Mouse (Mus musculus) CH12.LX (cell line): Measurements from ENCODE around the gene Glis3. TPM values are rescaled to one million over a fixed set of nuclear protein-coding genes. Genes with fewer than 3 reads are reported as not detected.

Experiments used
- DNase-seq: peaks from one replicate; pipeline ENCODE4 v3.0.0-alpha.2; 2013; ENCODE audit errors: extremely low read depth
- H3K27ac ChIP-seq: 2 replicates; pipeline ENCODE4 v1.5.1; 2012; ENCODE audit warnings: low read depth, mild to moderate bottlenecking, control low read depth, moderate library complexity; ENCODE audit not compliant: insufficient read depth
- H3K27me3 ChIP-seq: replicated peaks from 2 replicates; pipeline ENCODE3; 2012; ENCODE audit warnings: inconsistent platforms
- H3K36me3 ChIP-seq, 2 experiments: replicated peaks in 1 of 2; 2 replicates each; pipeline versions ENCODE3 to v1.6.1; 2012; ENCODE audit warnings: inconsistent platforms in 1 of 2, low read length in 1 of 2, mild to moderate bottlenecking in 1 of 2, mixed read lengths in 1 of 2, moderate library complexity in 1 of 2; ENCODE audit not compliant: control insufficient read depth in 1 of 2, insufficient read depth in 1 of 2
- H3K4me1 ChIP-seq, 2 experiments: 2 replicates each; pipeline ENCODE4 v1.6.1; 2012; ENCODE audit warnings: inconsistent platforms in 1 of 2, moderate library complexity in 1 of 2; ENCODE audit not compliant: insufficient read depth in 2 of 2, control insufficient read depth in 1 of 2
- H3K4me2 ChIP-seq: 2 replicates; pipeline ENCODE4 v1.6.1; 2012; ENCODE audit warnings: low read depth, mild to moderate bottlenecking, control low read depth; ENCODE audit not compliant: poor library complexity, insufficient read depth, severe bottlenecking
- H3K4me3 ChIP-seq, 3 experiments: fragments of 150-350 bp in 1 of 3; sonication (generic) in 1 of 3; replicated peaks in 1 of 3; 2 replicates each; pipeline versions ENCODE3 to v1.5.1; 2011 to 2012; ENCODE audit warnings: low read depth in 2 of 3, low read length in 2 of 3, mild to moderate bottlenecking in 2 of 3, moderate library complexity in 2 of 3, control low read depth in 1 of 3, improper control_type of control experiment in 1 of 3, inconsistent platforms in 1 of 3, mixed read lengths in 1 of 3; ENCODE audit not compliant: poor library complexity in 1 of 3
- H3K79me2 ChIP-seq: replicated peaks from 2 replicates; pipeline ENCODE4 v1.6.1; 2012; ENCODE audit warnings: mild to moderate bottlenecking, moderate library complexity; ENCODE audit not compliant: control insufficient read depth, poor library complexity, insufficient read depth, severe bottlenecking; ENCODE audit errors: extremely low read depth
- H3K9ac ChIP-seq: 2 replicates; pipeline ENCODE4 v1.6.1; 2012; ENCODE audit warnings: low read depth, mild to moderate bottlenecking, control low read depth, moderate library complexity; ENCODE audit not compliant: insufficient read depth
- H3K9me3 ChIP-seq: replicated peaks from 2 replicates; pipeline ENCODE3; 2012; ENCODE audit warnings: low read length, inconsistent platforms, mixed read lengths
- BHLHE40 ChIP-seq: IDR thresholded peaks from 2 replicates; pipeline ENCODE4 v1.6.1; 2011; ENCODE audit warnings: mild to moderate bottlenecking, low read depth, low read length, improper control_type of control experiment
- CHD2 ChIP-seq: IDR thresholded peaks from 2 replicates; pipeline ENCODE4 v1.6.1; 2011; ENCODE audit warnings: low read length, improper control_type of control experiment
- ELF1 ChIP-seq: IDR thresholded peaks from 2 replicates; pipeline ENCODE4 v1.6.1; 2014; ENCODE audit warnings: low read depth, mild to moderate bottlenecking, inconsistent platforms, low read length, improper control_type of control experiment
- EP300 ChIP-seq: IDR thresholded peaks from 2 replicates; pipeline ENCODE4 v1.6.1; 2011; ENCODE audit warnings: low read length, improper control_type of control experiment
- ETS1 ChIP-seq: conservative IDR thresholded peaks from 2 replicates; pipeline ENCODE4 v1.6.1; 2012; ENCODE audit warnings: low read depth, mild to moderate bottlenecking, inconsistent platforms, low read length, improper control_type of control experiment, moderate library complexity
- IRF4 ChIP-seq: IDR thresholded peaks from 2 replicates; pipeline ENCODE4 v1.6.1; 2014; ENCODE audit warnings: low read depth, mild to moderate bottlenecking, inconsistent platforms, low read length, improper control_type of control experiment
- JUN ChIP-seq: IDR thresholded peaks from 2 replicates; pipeline ENCODE4 v1.6.1; 2011; ENCODE audit warnings: low read depth, mild to moderate bottlenecking, low read length, improper control_type of control experiment, moderate library complexity; ENCODE audit not compliant: insufficient read depth
- JUND ChIP-seq: conservative IDR thresholded peaks from 2 replicates; pipeline ENCODE4 v1.6.1; 2011; ENCODE audit warnings: low read depth, low read length, improper control_type of control experiment
- KAT2A ChIP-seq: IDR thresholded peaks from 2 replicates; pipeline ENCODE4 v1.6.1; 2012; ENCODE audit warnings: low read length, improper control_type of control experiment, inconsistent platforms; ENCODE audit not compliant: insufficient replicate concordance
- MAFK ChIP-seq: IDR thresholded peaks from 2 replicates; pipeline ENCODE4 v1.6.1; 2011; ENCODE audit warnings: low read length, improper control_type of control experiment; ENCODE audit not compliant: insufficient replicate concordance
- MAZ ChIP-seq: IDR thresholded peaks from 2 replicates; pipeline ENCODE4 v1.6.1; 2012; ENCODE audit warnings: low read depth, mild to moderate bottlenecking, inconsistent platforms, low read length, improper control_type of control experiment, moderate library complexity
- MXI1 ChIP-seq: IDR thresholded peaks from 2 replicates; pipeline ENCODE4 v1.6.1; 2011; ENCODE audit warnings: mild to moderate bottlenecking, low read depth, low read length, improper control_type of control experiment
- MYC ChIP-seq: IDR thresholded peaks from 2 replicates; pipeline ENCODE4 v1.6.1; 2011; ENCODE audit warnings: low read depth, mild to moderate bottlenecking, improper control_type of control experiment, low read length
- NELFE ChIP-seq: IDR thresholded peaks from 2 replicates; pipeline ENCODE4 v1.6.1; 2011; ENCODE audit warnings: low read depth, low read length, improper control_type of control experiment
- NRF1 ChIP-seq: IDR thresholded peaks from 2 replicates; pipeline ENCODE4 v1.6.1; 2014; ENCODE audit warnings: low read depth, mild to moderate bottlenecking, inconsistent platforms, low read length, improper control_type of control experiment, moderate library complexity
- POLR2AphosphoS2 ChIP-seq: IDR thresholded peaks from 2 replicates; pipeline ENCODE4 v1.6.1; 2011; ENCODE audit warnings: low read depth, low read length, improper control_type of control experiment
- RCOR1 ChIP-seq: conservative IDR thresholded peaks from 2 replicates; pipeline ENCODE4 v1.6.1; 2012; ENCODE audit warnings: low read depth, mild to moderate bottlenecking, inconsistent platforms, low read length, improper control_type of control experiment
- TBP ChIP-seq: conservative IDR thresholded peaks from 2 replicates; pipeline ENCODE4 v1.6.1; 2011; ENCODE audit warnings: low read depth, low read length, improper control_type of control experiment
- TCF12 ChIP-seq: IDR thresholded peaks from 2 replicates; pipeline ENCODE4 v1.6.1; 2014; ENCODE audit warnings: low read depth, mild to moderate bottlenecking, inconsistent platforms, low read length, improper control_type of control experiment
- USF2 ChIP-seq: conservative IDR thresholded peaks from 2 replicates; pipeline ENCODE4 v1.6.1; 2011; ENCODE audit warnings: low read depth, low read length, improper control_type of control experiment
- ZC3H11A ChIP-seq: IDR thresholded peaks from 2 replicates; pipeline ENCODE4 v1.6.1; 2012; ENCODE audit warnings: low read depth, mild to moderate bottlenecking, inconsistent platforms, low read length, improper control_type of control experiment
- ZKSCAN1 ChIP-seq: IDR thresholded peaks from 2 replicates; pipeline ENCODE4 v1.6.1; 2012; ENCODE audit warnings: low read depth, inconsistent platforms, low read length, improper control_type of control experiment, borderline replicate concordance
- dilution Hi-C: fragments of 300-500 bp; cut with MboI; formaldehyde crosslinking; loops from 2 replicates; pipeline ENCODE4 v1.14.3; 2020; ENCODE audit warnings: low sequenced_read_pairs; ENCODE audit not compliant: extremely low pct_unique_long_range_greater_than_20kb, extremely low pct_ligation_motif_present
- in situ Hi-C: fragments of 300-500 bp; cut with MboI; formaldehyde crosslinking; loops from 3 replicates; pipeline ENCODE4 v1.14.3; 2019; ENCODE audit warnings: low sequenced_read_pairs, low pct_ligation_motif_present, low pct_unique_long_range_greater_than_20kb, mixed read lengths
- polyA plus RNA-seq: library from polyadenylated mRNA; unstranded; fragments of >175 nt; gene quantifications from 2 replicates; pipeline ENCODE4 v1.2.1, GENCODE M21; 2012; ENCODE audit warnings: low read depth; ENCODE audit not compliant: insufficient read length
- total RNA-seq, 2 experiments: library from RNA; depleted of rRNA; stranded (reverse); fragments of 300-350 nt in 1 of 2; fragments of >200 nt in 1 of 2; gene quantifications; 2 replicates each; pipeline ENCODE4 v1.2.3; 2012 to 2014

Glis3 gene
- total and polyA plus RNA-seq, 3 experiments, result not detected

GRCm38 (mm10) chr19:28721834-28722233 lies 42.0 kb upstream of the Glis3 start:
- H3K79me2 ChIP-seq, result no peaks in the 10 kb centered on the region
- H3K9me3 ChIP-seq, result no peaks in the 10 kb centered on the region
- H3K36me3 ChIP-seq, result no peaks in the 10 kb centered on the region
- no peaks in the 10 kb centered on the region for H3K4me1 ChIP-seq
- DNase-seq, result no peak
- in situ Hi-C loops, result no loop called here
- no peak for TF ChIP-seq MYC
- TF ChIP-seq ELF1, result no peak
- no peak for TF ChIP-seq USF2
- no peak for TF ChIP-seq TBP
- no peak for TF ChIP-seq ZKSCAN1
- TF ChIP-seq KAT2A, result no peak
- TF ChIP-seq CHD2, result no peak
- no peak for TF ChIP-seq NRF1
- no peak for TF ChIP-seq TCF12
- no peak for TF ChIP-seq RCOR1
- TF ChIP-seq NELFE, result no peak
- TF ChIP-seq JUN, result no peak
- no peak for TF ChIP-seq ZC3H11A
- TF ChIP-seq MXI1, result no peak
- no peak for TF ChIP-seq MAFK
- TF ChIP-seq IRF4, result no peak
- H3K27me3 ChIP-seq, result no peaks in the 10 kb centered on the region
- no peak overlapping the region for H3K4me2 ChIP-seq
- H3K27ac ChIP-seq, result no peak overlapping the region
- dilution Hi-C loops, result no loop called here
- H3K4me3 ChIP-seq, result no peak overlapping the region
- no peak overlapping the region for H3K9ac ChIP-seq

DNA sequence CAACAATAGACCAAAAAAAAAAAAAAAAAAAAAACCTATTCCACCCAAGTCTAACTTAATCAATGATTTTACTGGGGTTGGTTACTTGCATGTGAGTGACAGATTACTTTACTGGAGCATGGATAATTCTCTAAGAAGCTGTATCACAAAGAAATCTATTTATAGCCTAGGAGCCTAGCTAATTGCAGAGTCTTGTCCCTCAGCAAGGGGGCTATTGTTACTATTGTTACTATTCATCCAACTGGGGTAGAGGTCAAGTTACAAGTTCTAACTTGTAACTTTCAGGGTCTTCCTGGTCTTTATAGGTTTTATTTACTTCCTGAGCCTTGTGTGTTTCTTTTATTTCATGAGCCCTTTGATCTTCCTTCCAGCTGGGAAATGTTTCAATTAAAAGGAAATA lies 40.1 kb upstream of the Glis3 start:
- no peaks in the 10 kb centered on the region for H3K27me3 ChIP-seq
- in situ Hi-C loops, result no loop called here
- no peaks in the 10 kb centered on the region for H3K79me2 ChIP-seq
- no peaks in the 10 kb centered on the region for H3K36me3 ChIP-seq
- no peak overlapping the region for H3K9ac ChIP-seq
- no peak overlapping the region for H3K27ac ChIP-seq
- TF ChIP-seq POLR2AphosphoS2 (no peak), JUN (no peak), EP300 (no peak), MAFK (no peak), ETS1 (no peak), MAZ (no peak), JUND (no peak), USF2 (no peak), BHLHE40 (no peak), MXI1 (no peak)
- TF ChIP-seq, all 38 proteins: peak for 0
- H3K4me2 ChIP-seq, result no peak overlapping the region
- no peaks in the 10 kb centered on the region for H3K9me3 ChIP-seq
- DNase-seq, result no peak
- H3K4me1 ChIP-seq, result peaks cover 0 to 5% of the 10 kb centered on the region in 2 experiments; a peak in 2 of 4 replicates
- H3K4me3 ChIP-seq, result no peak overlapping the region
- dilution Hi-C loops, result no loop called here
